Mouse (Mus musculus): ENCODE measurements at regions not wholly inside any gene's neighbourhood (a gene's known extent, or its start where the extent isn't known, plus 50 kb on each side); places are given as distances from the start of the nearest gene placed in this dataset.

DNA sequence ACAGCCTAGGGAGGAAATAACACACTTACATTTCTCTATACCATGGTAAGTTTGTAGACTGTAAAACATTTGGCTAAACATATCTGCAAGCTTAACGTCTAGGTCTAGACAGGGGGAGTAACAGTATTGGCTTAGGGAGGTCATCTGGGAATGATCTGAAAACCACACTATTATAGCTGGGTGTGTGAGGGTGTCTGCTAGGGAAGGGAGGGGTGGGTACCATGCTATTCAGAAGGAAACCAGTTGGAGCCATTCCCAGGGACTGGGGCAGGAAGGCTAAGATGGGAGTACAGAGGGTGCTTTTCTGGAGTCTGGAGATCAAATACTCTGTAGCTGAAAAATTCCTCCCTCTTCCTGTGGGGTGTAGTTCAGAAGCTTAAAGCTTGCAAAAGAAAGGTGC lies 2235.9 kb downstream of the 9330182O14Rik start:
- DNase-seq (ENCODE audit: extremely low spot score in 1 of 2, low spot score in 2 of 2), result no peak
- intact Hi-C loops (cut with DNase I), result no loop called here

DNA sequence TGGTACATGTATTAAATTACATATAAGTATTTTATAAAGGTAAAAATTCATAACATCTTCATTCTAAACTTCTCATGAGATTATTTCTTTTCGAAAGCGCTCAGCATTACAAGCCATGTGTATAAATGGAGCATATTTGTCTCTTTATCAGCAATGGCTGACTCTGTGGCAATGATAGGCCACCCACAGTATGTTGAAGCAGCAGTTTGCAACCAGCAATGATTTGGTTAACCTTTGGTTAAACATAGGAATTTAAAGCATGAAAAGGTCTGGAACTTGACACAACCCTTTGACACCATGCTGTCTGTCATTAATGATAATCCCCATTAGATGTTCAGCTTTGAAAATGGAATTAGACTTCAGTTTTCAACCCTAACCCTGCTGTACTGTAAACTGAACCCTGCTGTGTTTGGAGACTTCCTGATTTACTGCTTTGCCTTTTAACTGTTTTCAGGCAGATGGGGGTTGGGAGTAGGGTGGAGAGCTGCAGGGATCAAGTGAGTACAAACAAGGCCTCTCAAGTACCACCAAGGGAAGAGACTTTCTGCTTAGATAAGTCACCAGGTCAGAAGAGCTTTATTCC lies 2238.6 kb downstream of the 9330182O14Rik start:
- intact Hi-C loops (cut with DNase I), result no loop called here
- no peak for DNase-seq (ENCODE audit: extremely low spot score in 1 of 2, low spot score in 2 of 2)

All from left cerebral cortex, postnatal 10 days (tissue).